Mouse (Mus musculus) adrenal gland, adult 18-20 months (tissue): Measurements from ENCODE around the gene Klc1. TPM values are rescaled to one million over a fixed set of nuclear protein-coding genes. Genes with fewer than 3 reads are reported as not detected.
A peak's percentile ranks its signal among the peaks of the same experiment; 100 is the strongest.

Source experiments
- DNase-seq, 2 experiments: peaks; one replicate each; pipeline ENCODE4 v3.0.0; 2021 to 2022; ENCODE audit warnings: low spot score in 2 of 2
- total RNA-seq, 2 experiments: library from RNA; stranded (reverse); gene quantifications; 1 replicate in 1 of 2; 2 replicates in 1 of 2; pipeline ENCODE4 v1.2.3; 2021

Gene Klc1
- total RNA-seq, 2 experiments from 2014 or later = 93.1 to 126 TPM

- DNase-seq = no peak
Measured at GRCm38 (mm10) chr12:111741338-111741737, 17.3 kb upstream of the Klc1 start.

- no peak for DNase-seq
Measured at GRCm38 (mm10) chr12:111743419-111743818, 15.2 kb upstream of the Klc1 start.

GRCm38 (mm10) chr12:111743981-111744423 lies 14.6 kb upstream of the Klc1 start:
- no peak for DNase-seq

- DNase-seq = no peak
Measured at GRCm38 (mm10) chr12:111745274-111745673, 13.4 kb upstream of the Klc1 start.

GRCm38 (mm10) chr12:111746091-111746490 lies 12.6 kb upstream of the Klc1 start:
- peak in 1 of 2 experiments; percentile 51 for DNase-seq

- DNase-seq = no peak
Measured at GRCm38 (mm10) chr12:111747421-111747820, 11.2 kb upstream of the Klc1 start.

- DNase-seq = no peak
Measured at GRCm38 (mm10) chr12:111750739-111751138, 7.9 kb upstream of the Klc1 start.

- no peak for DNase-seq
Measured at GRCm38 (mm10) chr12:111752491-111752890, 6.2 kb upstream of the Klc1 start.

- DNase-seq = no peak
Measured at GRCm38 (mm10) chr12:111753347-111753746, 5.3 kb upstream of the Klc1 start.

- no peak for DNase-seq
Measured at GRCm38 (mm10) chr12:111754710-111755109, 3.9 kb upstream of the Klc1 start.

GRCm38 (mm10) chr12:111755231-111755630 lies 3.4 kb upstream of the Klc1 start:
- DNase-seq = no peak

- DNase-seq = no peak
Measured at GRCm38 (mm10) chr12:111756082-111756697, 2.5 kb upstream of the Klc1 start.

GRCm38 (mm10) chr12:111756698-111757082 lies 2.0 kb upstream of the Klc1 start:
- no peak for DNase-seq

- no peak for DNase-seq
Measured at GRCm38 (mm10) chr12:111757561-111758325, 906 bp upstream of the Klc1 start.

- peak; percentile 49 to 57 for DNase-seq
Measured at GRCm38 (mm10) chr12:111759176-111760061, 770 bp downstream of the Klc1 start.

- DNase-seq = no peak
Measured at GRCm38 (mm10) chr12:111760306-111760908, 1.8 kb downstream of the Klc1 start.

- DNase-seq = no peak
Measured at GRCm38 (mm10) chr12:111762620-111763280, 4.1 kb downstream of the Klc1 start.

- no peak for DNase-seq
Measured at GRCm38 (mm10) chr12:111766313-111767236, 7.9 kb downstream of the Klc1 start.

GRCm38 (mm10) chr12:111768322-111768928 lies 9.8 kb downstream of the Klc1 start:
- DNase-seq = no peak
